Mouse (Mus musculus): Measurements from ENCODE around the gene Cyp2c23. TPM values are rescaled to one million over a fixed set of nuclear protein-coding genes. Genes with fewer than 3 reads are reported as not detected.

The Cyp2c23 gene
- polyA plus RNA-seq, 1 experiment from 2014 or later = not detected

- Histone ChIP-seq H3K4me1 (ENCODE audit: control insufficient read depth in 2 of 2, insufficient read depth in 2 of 2, low read length in 2 of 2) (peaks cover 0 to 5% of the 10 kb centered on the region in 2 experiments; a peak in 1 of 4 replicates), H3K27ac (replicated peaks in 1 of 2; ENCODE audit: control insufficient read depth in 1 of 2, insufficient read depth in 1 of 2, low read depth in 2 of 2, low read length in 2 of 2) (no peak overlapping the region), H3K4me2 (ENCODE audit: low read length) (no peak overlapping the region), H3K9ac (ENCODE audit: low read length) (no peak overlapping the region), H3K9me3 (ENCODE audit: control insufficient read depth, low read length) (no peaks in the 10 kb centered on the region), H3K36me3 (ENCODE audit: control insufficient read depth, insufficient read depth, low read length) (no peaks in the 10 kb centered on the region), H3K27me3 (ENCODE audit: control insufficient read depth, insufficient read depth, low read length) (no peaks in the 10 kb centered on the region), H3K4me3 (ENCODE audit: control insufficient read depth in 1 of 2, insufficient read depth in 1 of 2, low read depth in 1 of 2, low read length in 2 of 2) (no peak overlapping the region)
- no peak for ATAC-seq (ENCODE audit: insufficient number of reproducible peaks, insufficient read depth, low FRiP score, low read depth)
- WGBS = 66% methylated on average over 9 of the region's 9 CpGs
These were observed 55.3 kb downstream of the Cyp2c23 start for GRCm38 (mm10) chr19:43973711-43974110.

- ATAC-seq (ENCODE audit: insufficient number of reproducible peaks, insufficient read depth, low FRiP score, low read depth) = no peak
- no peaks in the 10 kb centered on the region for H3K27me3 ChIP-seq (ENCODE audit: control insufficient read depth, insufficient read depth, low read length)
- 90% methylated on average over 8 of the region's 8 CpGs for WGBS
- H3K4me1 ChIP-seq (ENCODE audit: control insufficient read depth in 2 of 2, insufficient read depth in 2 of 2, low read length in 2 of 2) = peaks cover 0 to 5% of the 10 kb centered on the region in 2 experiments; a peak in 1 of 4 replicates
- H3K9ac ChIP-seq (ENCODE audit: low read length) = no peak overlapping the region
- no peaks in the 10 kb centered on the region for H3K36me3 ChIP-seq (ENCODE audit: control insufficient read depth, insufficient read depth, low read length)
- H3K9me3 ChIP-seq (ENCODE audit: control insufficient read depth, low read length) = no peaks in the 10 kb centered on the region
- no peak overlapping the region for H3K4me3 ChIP-seq (ENCODE audit: control insufficient read depth in 1 of 2, insufficient read depth in 1 of 2, low read depth in 1 of 2, low read length in 2 of 2)
- no peak overlapping the region for H3K27ac ChIP-seq (replicated peaks in 1 of 2; ENCODE audit: control insufficient read depth in 1 of 2, insufficient read depth in 1 of 2, low read depth in 2 of 2, low read length in 2 of 2)
- no peak overlapping the region for H3K4me2 ChIP-seq (ENCODE audit: low read length)
These were observed 56.9 kb downstream of the Cyp2c23 start for GRCm38 (mm10) chr19:43972129-43972528.

GRCm38 (mm10) chr19:43968436-43969026 is 60.5 kb downstream of the Cyp2c23 start:
- no peaks in the 10 kb centered on the region for H3K27me3 ChIP-seq (ENCODE audit: control insufficient read depth, insufficient read depth, low read length)
- ATAC-seq (ENCODE audit: insufficient number of reproducible peaks, insufficient read depth, low FRiP score, low read depth) = no peak
- H3K4me1 ChIP-seq (ENCODE audit: control insufficient read depth in 2 of 2, insufficient read depth in 2 of 2, low read length in 2 of 2) = no peaks in the 10 kb centered on the region
- no peak overlapping the region for H3K27ac ChIP-seq (replicated peaks in 1 of 2; ENCODE audit: control insufficient read depth in 1 of 2, insufficient read depth in 1 of 2, low read depth in 2 of 2, low read length in 2 of 2)
- WGBS = 52% methylated on average over 10 of the region's 11 CpGs
- no peaks in the 10 kb centered on the region for H3K36me3 ChIP-seq (ENCODE audit: control insufficient read depth, insufficient read depth, low read length)
- no peak overlapping the region for H3K4me2 ChIP-seq (ENCODE audit: low read length)
- no peak overlapping the region for H3K9ac ChIP-seq (ENCODE audit: low read length)
- no peaks in the 10 kb centered on the region for H3K9me3 ChIP-seq (ENCODE audit: control insufficient read depth, low read length)
- no peak overlapping the region for H3K4me3 ChIP-seq (ENCODE audit: control insufficient read depth in 1 of 2, insufficient read depth in 1 of 2, low read depth in 1 of 2, low read length in 2 of 2)

- H3K4me1 ChIP-seq (ENCODE audit: control insufficient read depth in 2 of 2, insufficient read depth in 2 of 2, low read length in 2 of 2) = no peaks in the 10 kb centered on the region
- H3K4me2 ChIP-seq (ENCODE audit: low read length) = no peak overlapping the region
- no peaks in the 10 kb centered on the region for H3K27me3 ChIP-seq (ENCODE audit: control insufficient read depth, insufficient read depth, low read length)
- H3K9ac ChIP-seq (ENCODE audit: low read length) = no peak overlapping the region
- WGBS = 59% methylated on average over 2 of the region's 2 CpGs
- no peak overlapping the region for H3K4me3 ChIP-seq (ENCODE audit: control insufficient read depth in 1 of 2, insufficient read depth in 1 of 2, low read depth in 1 of 2, low read length in 2 of 2)
- H3K9me3 ChIP-seq (ENCODE audit: control insufficient read depth, low read length) = no peaks in the 10 kb centered on the region
- H3K27ac ChIP-seq (replicated peaks in 1 of 2; ENCODE audit: control insufficient read depth in 1 of 2, insufficient read depth in 1 of 2, low read depth in 2 of 2, low read length in 2 of 2) = no peak overlapping the region
- H3K36me3 ChIP-seq (ENCODE audit: control insufficient read depth, insufficient read depth, low read length) = no peaks in the 10 kb centered on the region
- ATAC-seq (ENCODE audit: insufficient number of reproducible peaks, insufficient read depth, low FRiP score, low read depth) = no peak
These were observed 62.5 kb downstream of the Cyp2c23 start for GRCm38 (mm10) chr19:43966481-43966880.

GRCm38 (mm10) chr19:43965496-43966085 is 63.4 kb downstream of the Cyp2c23 start:
- Histone ChIP-seq H3K36me3 (ENCODE audit: control insufficient read depth, insufficient read depth, low read length) (no peaks in the 10 kb centered on the region), H3K4me2 (ENCODE audit: low read length) (no peak overlapping the region), H3K9ac (ENCODE audit: low read length) (no peak overlapping the region), H3K27me3 (ENCODE audit: control insufficient read depth, insufficient read depth, low read length) (no peaks in the 10 kb centered on the region), H3K4me3 (ENCODE audit: control insufficient read depth in 1 of 2, insufficient read depth in 1 of 2, low read depth in 1 of 2, low read length in 2 of 2) (no peak overlapping the region), H3K9me3 (ENCODE audit: control insufficient read depth, low read length) (0 out of 2 replicates have a peak, but pooled peaks cover 4% of the 10 kb centered on the region), H3K4me1 (ENCODE audit: control insufficient read depth in 2 of 2, insufficient read depth in 2 of 2, low read length in 2 of 2) (no peaks in the 10 kb centered on the region), H3K27ac (replicated peaks in 1 of 2; ENCODE audit: control insufficient read depth in 1 of 2, insufficient read depth in 1 of 2, low read depth in 2 of 2, low read length in 2 of 2) (no peak overlapping the region)
- 69% methylated on average over 11 of the region's 11 CpGs for WGBS
- ATAC-seq (ENCODE audit: insufficient number of reproducible peaks, insufficient read depth, low FRiP score, low read depth) = no peak

- Histone ChIP-seq H3K9ac (ENCODE audit: low read length) (no peak overlapping the region), H3K4me3 (ENCODE audit: control insufficient read depth in 1 of 2, insufficient read depth in 1 of 2, low read depth in 1 of 2, low read length in 2 of 2) (no peak overlapping the region), H3K27me3 (ENCODE audit: control insufficient read depth, insufficient read depth, low read length) (no peaks in the 10 kb centered on the region), H3K27ac (replicated peaks in 1 of 2; ENCODE audit: control insufficient read depth in 1 of 2, insufficient read depth in 1 of 2, low read depth in 2 of 2, low read length in 2 of 2) (no peak overlapping the region), H3K4me1 (ENCODE audit: control insufficient read depth in 2 of 2, insufficient read depth in 2 of 2, low read length in 2 of 2) (no peaks in the 10 kb centered on the region), H3K36me3 (ENCODE audit: control insufficient read depth, insufficient read depth, low read length) (no peaks in the 10 kb centered on the region), H3K4me2 (ENCODE audit: low read length) (no peak overlapping the region), H3K9me3 (ENCODE audit: control insufficient read depth, low read length) (0 out of 2 replicates have a peak, but pooled peaks cover 4% of the 10 kb centered on the region)
- no peak for ATAC-seq (ENCODE audit: insufficient number of reproducible peaks, insufficient read depth, low FRiP score, low read depth)
- WGBS = 59% methylated on average over 9 of the region's 9 CpGs
These were observed 66.2 kb downstream of the Cyp2c23 start for GRCm38 (mm10) chr19:43962795-43963194.

GRCm38 (mm10) chr19:43961185-43961584 is 67.8 kb downstream of the Cyp2c23 start:
- Histone ChIP-seq H3K27me3 (ENCODE audit: control insufficient read depth, insufficient read depth, low read length) (no peaks in the 10 kb centered on the region), H3K36me3 (ENCODE audit: control insufficient read depth, insufficient read depth, low read length) (no peaks in the 10 kb centered on the region), H3K4me2 (ENCODE audit: low read length) (no peak overlapping the region), H3K9me3 (ENCODE audit: control insufficient read depth, low read length) (0 out of 2 replicates have a peak, but pooled peaks cover 4% of the 10 kb centered on the region), H3K4me3 (ENCODE audit: control insufficient read depth in 1 of 2, insufficient read depth in 1 of 2, low read depth in 1 of 2, low read length in 2 of 2) (no peak overlapping the region), H3K27ac (replicated peaks in 1 of 2; ENCODE audit: control insufficient read depth in 1 of 2, insufficient read depth in 1 of 2, low read depth in 2 of 2, low read length in 2 of 2) (no peak overlapping the region), H3K9ac (ENCODE audit: low read length) (no peak overlapping the region), H3K4me1 (ENCODE audit: control insufficient read depth in 2 of 2, insufficient read depth in 2 of 2, low read length in 2 of 2) (no peaks in the 10 kb centered on the region)
- 72% methylated on average over 2 of the region's 2 CpGs for WGBS
- no peak for ATAC-seq (ENCODE audit: insufficient number of reproducible peaks, insufficient read depth, low FRiP score, low read depth)

- Histone ChIP-seq H3K9ac (ENCODE audit: low read length) (no peak overlapping the region), H3K9me3 (ENCODE audit: control insufficient read depth, low read length) (0 out of 2 replicates have a peak, but pooled peaks cover 4% of the 10 kb centered on the region), H3K4me2 (ENCODE audit: low read length) (no peak overlapping the region), H3K4me3 (ENCODE audit: control insufficient read depth in 1 of 2, insufficient read depth in 1 of 2, low read depth in 1 of 2, low read length in 2 of 2) (no peak overlapping the region), H3K4me1 (ENCODE audit: control insufficient read depth in 2 of 2, insufficient read depth in 2 of 2, low read length in 2 of 2) (no peaks in the 10 kb centered on the region), H3K27ac (replicated peaks in 1 of 2; ENCODE audit: control insufficient read depth in 1 of 2, insufficient read depth in 1 of 2, low read depth in 2 of 2, low read length in 2 of 2) (no peak overlapping the region), H3K27me3 (ENCODE audit: control insufficient read depth, insufficient read depth, low read length) (no peaks in the 10 kb centered on the region), H3K36me3 (ENCODE audit: control insufficient read depth, insufficient read depth, low read length) (no peaks in the 10 kb centered on the region)
- WGBS = 80% methylated on average over 11 of the region's 11 CpGs
- ATAC-seq (ENCODE audit: insufficient number of reproducible peaks, insufficient read depth, low FRiP score, low read depth) = no peak
These were observed 69.0 kb downstream of the Cyp2c23 start for GRCm38 (mm10) chr19:43960014-43960413.
